Mouse (Mus musculus): Measurements from ENCODE around the gene Gprc5a.
A peak's percentile ranks its signal among the peaks of the same experiment; 100 is the strongest.

Gprc5a gene

DNA sequence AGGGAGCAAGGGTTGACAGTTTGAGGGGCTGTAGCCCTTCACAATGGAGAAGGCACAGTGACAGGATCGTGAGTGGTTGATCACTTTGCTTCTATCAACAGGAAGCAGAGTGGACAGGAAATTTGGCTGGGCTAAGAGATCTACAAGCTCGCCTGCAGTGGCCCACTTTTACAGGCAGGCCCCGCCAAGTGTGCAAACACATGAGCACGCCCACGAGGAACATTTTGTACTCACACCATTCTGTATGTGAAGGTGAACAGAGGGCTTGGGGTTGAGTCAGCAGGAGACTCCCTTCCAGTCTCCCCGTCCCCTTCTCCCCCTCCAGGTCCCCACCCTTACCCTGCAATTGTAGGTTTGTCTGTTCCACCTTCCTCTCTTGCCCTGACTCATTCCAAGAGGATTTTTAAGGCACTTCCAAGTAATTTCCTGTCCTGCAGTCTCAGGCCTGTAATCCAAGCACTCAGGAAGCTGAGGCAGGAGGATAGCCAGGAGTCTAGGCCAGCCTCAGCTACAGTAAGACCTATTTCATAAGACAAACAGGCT lies 9.0 kb downstream of the Gprc5a start:
- no peak for DNase-seq (ENCODE audit: low spot score)

DNA sequence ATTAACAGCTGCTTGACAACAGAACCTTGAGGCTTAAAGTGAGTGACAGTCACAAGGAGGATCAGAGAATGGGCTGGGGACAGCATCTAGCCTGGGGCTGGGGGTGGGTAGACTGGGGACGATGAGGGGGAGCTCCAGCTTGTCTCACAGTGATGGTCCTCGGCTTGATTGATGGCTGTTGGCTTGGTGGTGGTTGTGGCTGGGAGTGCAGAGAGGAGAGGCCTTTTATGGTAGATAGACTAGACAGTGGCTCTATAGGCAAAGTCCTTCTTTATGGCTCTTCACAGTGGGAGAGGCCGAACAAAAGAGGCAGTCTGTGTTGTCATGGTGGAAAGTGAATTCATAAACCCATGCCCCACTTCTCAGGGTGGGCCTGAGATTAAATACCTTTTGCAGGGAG lies 10.8 kb downstream of the Gprc5a start:
- no peak for DNase-seq (ENCODE audit: low spot score)

DNA sequence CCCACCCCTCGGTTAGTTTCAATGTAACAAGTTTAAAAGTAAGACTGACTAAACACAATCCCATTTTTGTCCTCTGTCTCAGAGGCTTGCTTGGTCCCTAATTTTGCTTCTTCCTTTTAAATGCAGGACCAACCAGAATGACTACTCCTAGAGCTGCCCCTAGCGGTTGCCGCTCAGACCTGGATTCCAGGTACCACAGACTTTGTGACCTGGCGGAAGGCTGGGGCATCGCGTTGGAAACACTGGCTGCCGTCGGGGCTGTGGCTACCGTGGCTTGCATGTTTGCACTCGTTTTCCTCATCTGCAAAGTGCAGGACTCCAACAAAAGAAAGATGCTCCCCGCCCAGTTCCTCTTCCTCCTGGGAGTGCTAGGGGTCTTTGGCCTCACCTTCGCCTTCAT lies 13.0 kb downstream of the Gprc5a start:
- no peak for DNase-seq (ENCODE audit: low spot score)

DNA sequence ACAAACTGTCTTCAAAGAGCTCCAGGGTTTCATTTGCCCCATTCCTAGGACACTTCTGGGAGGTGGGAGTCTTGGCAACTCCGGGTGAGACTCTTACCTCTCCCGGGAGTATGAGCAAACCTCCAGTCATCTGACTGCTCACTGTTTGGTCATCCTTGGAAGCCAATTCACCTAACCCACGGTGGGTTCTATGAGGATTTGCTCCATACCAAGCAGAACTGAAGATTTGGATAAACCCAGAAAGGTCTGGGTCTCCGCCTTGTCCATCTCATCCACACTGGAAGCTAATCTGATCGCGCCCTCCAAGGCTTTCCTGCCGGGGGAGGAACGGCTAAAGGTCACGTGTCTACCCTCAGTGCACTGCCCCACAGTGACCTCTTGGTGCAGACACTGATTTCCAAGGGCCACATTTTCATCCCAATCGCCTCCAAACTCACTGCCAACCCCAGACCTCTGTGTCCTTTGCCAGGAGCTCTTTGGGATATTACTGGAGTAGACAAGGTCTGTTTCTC lies 18.6 kb downstream of the Gprc5a start:
- DNase-seq (ENCODE audit: low spot score): no peak

DNA sequence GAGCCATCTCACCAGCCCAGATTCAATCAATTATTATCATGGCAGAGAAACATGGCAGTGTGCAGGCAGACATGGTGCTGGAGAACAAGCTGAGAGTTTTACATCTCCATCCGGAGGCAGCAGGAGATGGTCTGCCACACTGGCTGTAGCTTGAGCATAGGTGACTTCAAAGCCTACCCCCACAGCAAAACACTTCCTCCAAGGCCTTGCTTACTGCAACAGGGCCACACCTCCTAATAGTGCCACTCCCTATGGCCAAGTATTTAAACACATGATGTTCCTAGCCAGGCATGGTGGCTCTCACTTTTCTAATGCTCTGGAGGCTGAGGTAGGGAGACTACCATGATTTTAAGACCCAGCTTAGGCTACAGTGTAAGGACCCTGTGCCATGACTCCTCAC lies 20.3 kb downstream of the Gprc5a start:
- no peak for DNase-seq (ENCODE audit: low spot score)

DNA sequence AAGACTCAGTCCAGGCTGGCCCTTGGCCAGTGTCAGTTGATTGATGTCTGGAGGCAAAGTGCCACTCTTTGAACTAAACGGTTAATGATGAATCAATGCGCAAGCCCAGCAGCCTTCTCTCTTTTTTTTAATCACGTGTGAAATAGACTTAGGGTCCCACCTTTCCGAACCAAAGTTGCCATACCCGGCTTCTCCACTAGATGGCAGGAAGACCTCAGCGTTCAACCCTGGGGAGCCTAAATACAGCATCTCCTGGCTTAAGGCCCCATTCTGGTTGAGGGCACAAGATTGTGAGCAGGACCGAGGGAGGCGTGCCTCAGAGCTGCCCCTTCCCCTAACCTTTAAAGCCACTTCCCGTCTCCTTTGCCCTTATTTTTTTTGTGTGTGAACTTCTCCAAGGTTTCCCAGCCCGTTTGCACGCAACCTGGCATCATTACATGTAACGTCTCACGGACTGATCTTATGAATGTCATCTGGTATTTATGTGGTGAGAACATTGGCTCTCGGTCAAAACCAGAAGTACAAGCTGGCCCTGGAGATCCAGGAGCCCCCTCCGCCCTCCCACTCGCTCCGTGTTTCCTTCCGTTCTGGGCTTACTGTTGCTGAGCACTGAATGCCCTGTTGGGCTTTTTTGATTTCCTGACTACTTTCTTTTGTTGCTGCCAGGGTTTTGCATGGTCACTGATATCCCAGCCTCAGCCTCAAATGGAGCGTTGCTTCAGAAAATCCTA lies 22.4 kb downstream of the Gprc5a start:
- DNase-seq (ENCODE audit: low spot score): peak; percentile 62

DNA sequence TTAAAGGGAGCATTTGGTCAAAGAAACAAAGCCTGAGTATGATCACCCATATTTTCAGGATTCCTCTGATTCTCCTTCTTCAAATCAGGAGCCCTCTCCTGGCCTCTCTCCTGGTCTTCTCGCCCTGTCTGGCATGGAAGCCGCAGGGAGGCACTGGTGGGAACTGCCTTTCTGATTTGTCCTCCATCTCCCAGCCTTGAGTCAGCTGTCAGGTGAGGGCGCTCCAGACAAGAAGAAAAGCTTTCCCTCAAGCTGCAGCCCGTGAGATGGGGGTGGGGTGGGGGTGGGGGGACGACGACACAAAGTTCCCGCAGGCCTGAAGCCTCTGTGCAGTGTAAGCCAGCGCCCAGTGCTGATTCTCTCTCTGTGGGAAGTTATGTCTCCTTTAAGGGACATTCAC lies 24.3 kb downstream of the Gprc5a start:
- no peak for DNase-seq (ENCODE audit: low spot score)

DNA sequence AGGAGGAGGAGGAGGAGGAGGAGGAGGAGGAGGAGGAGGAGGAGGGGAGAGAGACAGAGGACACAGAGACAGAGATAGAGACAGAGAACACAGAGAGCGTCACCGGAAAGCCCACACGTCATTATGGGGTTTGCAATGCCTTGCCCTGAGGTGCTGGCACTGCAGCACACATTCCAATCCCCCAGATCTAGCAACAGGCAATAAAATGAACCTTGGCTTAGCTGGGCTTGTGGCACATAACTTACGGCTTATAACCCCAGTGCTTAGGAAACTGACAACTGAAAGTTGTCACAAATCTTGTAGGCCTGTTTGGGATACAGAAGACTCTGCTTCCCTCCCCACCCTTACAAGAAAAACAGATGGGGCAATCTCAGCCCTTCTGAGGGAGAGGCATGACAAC lies 25.2 kb downstream of the Gprc5a start:
- DNase-seq (ENCODE audit: low spot score): no peak

DNA sequence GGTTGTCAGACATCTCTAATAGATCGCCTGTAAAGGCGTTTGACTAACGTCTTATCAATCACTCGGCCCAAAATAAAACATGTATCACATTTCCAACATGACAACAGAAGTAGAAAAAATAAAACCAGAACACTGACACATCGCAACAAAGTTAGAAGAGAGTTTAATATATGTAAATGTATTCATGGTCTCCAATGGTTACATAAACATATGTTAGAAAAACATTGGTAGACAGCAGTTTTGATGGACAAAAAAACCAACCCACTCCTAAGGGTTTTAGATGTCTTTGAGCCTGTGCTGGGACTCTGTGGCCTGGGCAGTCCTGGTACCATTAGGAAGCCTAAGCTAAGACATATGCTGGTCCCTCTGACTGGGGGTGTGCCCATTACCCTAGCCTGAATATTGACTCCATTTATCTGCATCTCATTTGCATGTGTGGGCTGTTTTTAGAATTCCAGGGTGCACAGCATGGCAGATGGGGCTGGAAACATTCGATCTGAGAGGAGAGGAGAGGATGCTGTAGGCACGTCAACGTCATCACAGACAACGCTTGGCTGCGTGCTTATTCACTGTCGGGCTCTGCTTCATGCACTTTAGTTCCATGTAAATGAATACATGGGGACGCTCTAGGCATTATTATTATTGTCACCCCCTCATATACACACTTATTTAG lies 27.5 kb downstream of the Gprc5a start:
- no peak for DNase-seq (ENCODE audit: low spot score)

DNA sequence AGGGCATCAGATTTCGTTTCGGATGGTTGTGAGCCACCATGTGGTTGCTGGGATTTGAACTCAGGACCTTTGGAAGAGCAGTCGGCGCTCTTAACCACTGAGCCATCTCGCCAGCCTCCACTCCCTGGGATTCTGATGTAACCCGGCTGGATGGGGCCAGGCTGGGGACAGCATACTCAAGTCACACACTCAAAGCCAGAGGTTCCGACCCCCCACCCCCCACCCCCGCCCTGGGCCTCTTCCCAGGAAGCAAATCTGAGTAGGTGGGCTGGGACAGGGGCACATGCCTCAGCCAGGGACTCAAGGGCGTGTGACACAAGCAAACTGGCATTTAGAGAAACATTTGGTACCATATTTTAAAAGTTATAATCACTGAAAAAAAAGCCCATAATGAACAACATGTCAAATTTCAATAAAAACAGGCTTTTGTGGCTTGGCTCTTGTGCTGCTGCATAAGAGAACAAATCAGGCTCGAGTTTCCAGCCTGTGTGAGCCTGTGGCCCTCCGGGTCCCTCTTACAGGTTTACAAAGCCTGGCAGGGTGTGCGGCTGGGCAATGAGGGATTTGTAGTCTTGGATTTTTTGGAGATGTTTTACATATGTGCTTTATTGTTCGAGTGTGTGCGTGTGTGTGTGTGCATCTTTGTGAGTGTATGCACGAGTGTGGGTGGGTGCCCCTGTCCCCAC lies 35.5 kb downstream of the Gprc5a start:
- DNase-seq (ENCODE audit: low spot score): no peak

DNA sequence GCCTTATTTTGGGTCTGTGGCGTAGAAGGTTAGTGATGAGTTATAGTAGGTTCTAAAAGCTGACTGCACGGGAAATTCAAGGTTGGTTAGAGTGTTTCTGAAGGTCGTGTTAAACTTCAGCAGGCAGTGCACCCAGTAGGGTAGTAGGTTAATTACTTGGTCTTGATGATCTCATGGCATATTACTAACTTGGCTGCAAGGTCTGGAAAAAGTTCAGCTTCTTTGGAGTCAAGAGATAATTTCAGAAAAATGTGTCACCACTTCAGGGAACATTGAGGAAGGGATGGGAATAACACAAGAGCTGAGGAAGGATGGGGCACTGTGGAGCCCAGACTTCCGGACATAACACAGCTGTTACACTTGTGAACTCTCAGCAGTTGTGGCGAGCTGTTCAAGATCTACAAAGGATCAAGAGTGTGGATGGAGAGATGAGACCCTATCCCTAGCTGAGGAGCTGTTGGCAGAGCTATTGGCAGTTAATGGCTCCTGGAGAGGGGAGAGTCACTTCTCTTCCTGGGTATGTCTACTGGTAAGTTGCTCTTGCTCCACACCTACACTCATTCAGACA lies 37.4 kb downstream of the Gprc5a start:
- no peak for DNase-seq (ENCODE audit: low spot score)

DNA sequence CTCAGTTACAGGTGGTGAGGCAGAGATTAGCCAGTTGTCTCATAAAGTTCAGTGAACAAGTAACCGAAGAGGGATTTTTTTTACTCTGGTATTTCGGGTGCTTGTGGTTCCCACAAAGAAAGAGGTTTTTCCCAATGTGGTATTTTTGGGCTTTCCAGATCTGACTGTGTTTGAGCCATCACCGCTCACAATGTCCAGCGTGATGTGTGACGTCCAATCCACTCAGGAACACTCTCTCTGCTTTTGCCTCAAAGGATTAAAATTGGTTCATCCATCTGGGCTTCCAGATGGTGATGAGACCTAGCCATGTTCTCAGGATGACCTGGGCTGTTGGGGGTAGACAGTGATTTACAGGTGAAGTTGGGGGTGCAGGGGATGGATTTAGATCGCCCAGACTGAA lies 41.6 kb downstream of the Gprc5a start:
- DNase-seq (ENCODE audit: low spot score): no peak

DNA sequence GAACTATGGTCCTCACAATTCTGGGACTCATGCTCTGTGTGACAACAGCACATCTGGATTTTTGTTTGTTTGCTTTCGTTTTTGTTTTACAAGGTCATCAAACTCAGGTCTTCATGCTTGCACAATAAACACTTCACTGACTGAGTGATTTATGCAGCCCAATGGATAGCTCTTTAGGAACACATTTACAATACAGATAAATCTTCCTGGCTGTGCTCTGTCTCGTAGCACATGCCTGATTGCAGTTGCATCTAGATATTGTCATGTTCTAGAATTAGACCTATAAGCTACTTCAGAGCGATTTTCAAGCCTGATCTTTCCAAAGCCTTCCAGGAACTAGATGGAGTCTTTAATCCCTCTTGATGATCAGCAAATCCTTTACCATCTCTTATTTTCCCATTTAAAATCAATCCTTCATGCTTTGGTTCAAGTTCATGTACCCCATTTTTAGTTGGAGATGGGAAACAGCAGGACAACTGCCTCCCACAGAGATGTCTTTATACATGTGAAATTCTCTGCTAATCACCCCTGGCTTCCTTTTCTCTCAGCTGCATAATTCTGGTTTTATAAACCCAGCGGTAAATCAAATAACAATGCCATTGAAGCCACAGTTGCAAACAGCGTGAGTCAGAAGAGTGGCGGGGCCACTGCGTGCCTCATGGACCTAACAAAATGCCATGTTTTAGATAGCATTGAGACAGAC lies 47.1 kb downstream of the Gprc5a start:
- no peak for DNase-seq (ENCODE audit: low spot score)

DNA sequence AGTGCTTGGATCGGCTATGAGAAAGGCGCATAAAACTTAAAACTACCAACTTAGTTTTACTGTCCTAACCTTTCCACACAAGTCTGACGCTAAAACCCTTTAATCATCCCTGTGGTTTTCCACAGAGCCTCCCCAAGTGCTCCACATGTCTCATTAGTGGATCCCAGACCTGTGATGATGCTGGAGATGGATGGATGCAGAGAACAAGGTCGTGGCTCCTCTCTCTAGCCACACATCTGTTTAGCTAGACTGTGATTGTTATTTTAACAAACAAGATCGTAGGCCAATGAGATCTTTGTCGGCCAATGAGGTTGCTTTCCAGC lies 47.6 kb downstream of the Gprc5a start:
- no peak for DNase-seq (ENCODE audit: low spot score)

DNA sequence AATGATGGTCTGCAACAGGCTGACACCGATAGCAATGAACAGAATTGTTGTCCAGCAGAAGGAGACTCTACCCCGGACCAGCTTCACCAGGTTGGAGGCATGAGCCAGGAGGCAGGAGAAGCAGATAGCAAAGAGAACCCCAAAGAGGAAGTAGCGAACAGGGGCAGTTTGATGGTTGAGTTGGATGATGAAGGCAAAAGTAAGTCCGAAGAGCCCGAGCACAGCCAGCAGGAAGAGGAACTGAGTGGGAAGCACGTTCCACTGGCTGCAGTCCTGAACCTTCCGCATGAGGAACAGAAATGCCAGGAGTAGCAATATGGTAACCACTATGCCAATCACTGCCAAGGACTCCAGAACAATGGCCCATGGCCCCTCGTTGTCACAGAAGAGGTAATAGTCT lies 51.0 kb downstream of the Gprc5a start:
- no peak for DNase-seq (ENCODE audit: low spot score)

DNA sequence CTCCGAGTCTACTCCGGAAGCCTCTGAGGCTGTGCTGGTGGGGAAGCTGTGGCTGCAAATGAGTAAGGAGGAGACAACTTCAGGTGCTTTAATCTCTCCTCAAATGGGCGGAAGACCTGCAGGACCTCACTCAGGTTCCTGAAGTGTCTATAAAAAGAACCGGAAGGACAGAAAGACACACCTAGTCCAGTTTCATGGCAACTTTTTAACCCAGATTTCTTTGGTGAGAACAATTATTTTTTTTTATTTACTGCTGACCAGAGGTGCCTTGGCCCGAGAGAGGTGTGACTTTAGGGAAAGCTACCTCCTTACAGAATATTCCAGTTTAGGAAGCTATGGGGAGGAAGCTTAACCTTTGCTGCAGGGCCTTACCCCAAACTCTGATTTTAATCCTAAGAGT lies 52.7 kb downstream of the Gprc5a start, which contains the start of gene Gprc5d:
Gprc5d (minus strand) TSS at position 101 of the 400 bp plus-strand sequence.
- no peak for DNase-seq (ENCODE audit: low spot score)

DNA sequence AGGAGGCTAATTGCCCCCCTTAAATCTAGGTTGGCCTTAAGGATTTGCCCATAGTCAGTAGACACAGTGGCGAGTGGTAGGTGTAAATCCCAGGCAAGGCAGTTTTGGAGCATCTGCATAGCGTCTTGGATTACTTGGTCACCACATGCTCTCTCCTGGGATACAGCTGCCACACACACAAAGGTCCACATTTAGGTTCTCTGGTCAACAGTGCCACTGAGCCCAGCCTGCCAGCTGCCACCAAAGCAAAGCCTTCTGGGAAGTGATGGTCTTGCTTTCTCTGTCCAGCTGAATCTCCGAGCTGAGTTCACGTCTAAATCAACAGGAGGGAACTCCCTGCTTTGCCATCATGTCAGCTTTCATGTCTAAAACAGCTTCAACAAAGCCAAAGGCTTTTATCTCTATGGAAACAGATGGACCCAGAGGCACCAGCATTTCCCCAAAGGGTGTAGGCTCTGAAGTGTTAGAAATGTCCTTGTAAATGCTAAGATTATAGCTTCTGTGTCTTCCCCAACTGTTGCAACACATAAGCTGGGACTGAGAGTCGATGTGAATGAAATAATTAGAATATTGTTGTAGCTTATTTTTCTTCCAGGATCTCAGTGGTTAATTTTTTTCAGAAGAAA lies 59.4 kb downstream of the Gprc5a start:
- DNase-seq (ENCODE audit: low spot score): no peak

DNA sequence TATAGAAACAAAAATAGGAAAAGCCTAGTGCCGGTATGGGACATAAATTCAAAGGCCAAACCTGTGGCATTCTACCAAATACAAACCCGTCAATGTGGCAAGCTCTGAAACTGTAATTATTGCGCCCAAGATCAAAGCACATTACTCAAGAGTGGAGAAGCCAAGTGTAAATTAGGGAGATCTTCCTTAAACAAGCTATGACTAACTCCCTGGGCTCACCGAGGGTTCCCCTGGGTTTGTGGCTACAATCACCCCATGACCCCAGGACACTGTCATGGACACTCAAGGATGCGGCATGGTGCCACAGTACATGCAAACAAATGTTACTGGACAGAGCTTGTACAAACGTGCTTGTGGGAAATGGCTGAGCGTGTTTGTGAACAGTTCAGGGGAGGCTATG lies 67.6 kb downstream of the Gprc5a start:
- no peak for DNase-seq (ENCODE audit: low spot score)

DNA sequence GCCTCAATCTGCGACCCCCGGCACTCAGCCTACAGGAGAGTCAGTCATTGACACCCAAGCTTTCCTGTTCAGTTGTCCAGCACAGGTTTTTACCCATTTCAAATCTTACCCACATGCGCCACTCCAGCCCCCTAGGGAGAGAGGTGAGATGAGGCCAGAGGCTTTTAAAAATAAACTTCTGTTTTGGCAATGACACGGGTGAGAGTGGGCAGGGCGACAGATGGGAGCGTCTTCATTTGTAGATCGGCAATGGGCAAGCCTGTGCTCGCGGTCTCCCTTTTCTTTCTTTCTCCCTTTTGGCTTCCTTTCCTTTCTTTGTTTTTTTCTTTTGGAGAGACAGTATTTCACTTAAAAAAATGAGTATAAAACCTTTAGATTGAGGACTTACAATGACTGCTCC lies 68.0 kb downstream of the Gprc5a start:
- DNase-seq (ENCODE audit: low spot score): no peak
